Mouse (Mus musculus): Measurements from ENCODE around the gene Tmem120b.
A peak's percentile ranks its signal among the peaks of the same experiment; 100 is the strongest.

- TF ChIP-seq CTCF (IDR thresholded peaks at IDR 0.05; ENCODE audit: low read depth, low read length) (peak; percentile 77), POLR2A (IDR thresholded peaks at IDR 0.05; ENCODE audit: extremely low read depth, insufficient read depth, low read length) (no peak)
Observed at GRCm38 (mm10) chr5:123155425-123155824, 87.2 kb downstream of the Tmem120b start.
